Mouse (Mus musculus) embryonic facial prominence, embryonic 15.5 days (tissue): ENCODE data around the gene Rasgrp3. TPM values are rescaled to one million over a fixed set of nuclear protein-coding genes. Genes with fewer than 3 reads are reported as not detected.

ENCODE experiments used
- ATAC-seq: fragments of 200-750 bp; cut with Nextera tagmentation; 2 replicates; pipeline ENCODE4 v1.8.0; 2017; ENCODE audit warnings: low read depth, moderate TSS enrichment; ENCODE audit not compliant: insufficient number of reproducible peaks, low FRiP score, low TSS enrichment
- H3K27ac ChIP-seq: fragments of 300-500 bp; sonication (generic); replicated peaks from 2 replicates; pipeline ENCODE4 v1.5.1; 2015; ENCODE audit warnings: mild to moderate bottlenecking, inconsistent platforms
- H3K27me3 ChIP-seq: fragments of 300-500 bp; sonication (generic); 2 replicates; pipeline ENCODE4 v1.6.1; 2015; ENCODE audit warnings: inconsistent platforms
- H3K36me3 ChIP-seq: fragments of 300-500 bp; sonication (generic); 2 replicates; pipeline ENCODE4 v1.6.1; 2015; ENCODE audit warnings: mild to moderate bottlenecking, inconsistent platforms
- H3K4me1 ChIP-seq: fragments of 300-500 bp; sonication (generic); 2 replicates; pipeline ENCODE4 v1.6.1; 2015; ENCODE audit warnings: inconsistent platforms
- H3K4me2 ChIP-seq: fragments of 300-500 bp; sonication (generic); replicated peaks from 2 replicates; pipeline ENCODE4 v1.6.1; 2015; ENCODE audit warnings: mild to moderate bottlenecking, inconsistent platforms
- H3K4me3 ChIP-seq: fragments of 300-500 bp; sonication (generic); replicated peaks from 2 replicates; pipeline ENCODE4 v1.5.1; 2015; ENCODE audit warnings: mild to moderate bottlenecking, inconsistent platforms
- H3K9ac ChIP-seq: fragments of 300-500 bp; sonication (generic); 2 replicates; pipeline ENCODE4 v1.6.1; 2015; ENCODE audit warnings: inconsistent platforms
- H3K9me3 ChIP-seq: fragments of 300-500 bp; sonication (generic); replicated peaks from 2 replicates; pipeline ENCODE4 v1.6.1; 2016; ENCODE audit warnings: inconsistent platforms
- WGBS: fragments of 180-500 bp; shearing (Covaris S2); methylation state at CpG from one replicate; pipeline ENCODE4 v1.1.7; 2015; 5-methylcytosine and 5-hydroxymethylcytosine counted together
- polyA plus RNA-seq: library from polyadenylated mRNA; unstranded; fragments of >200 nt; fragmentation: Nextera tagmentation; extraction: Ambion mirVana; gene quantifications from 2 replicates; pipeline ENCODE4 v1.2.1, GENCODE M21; 2015

Rasgrp3 gene
- polyA plus RNA-seq, 1 experiment from 2014 or later, result 10.8 TPM

DNA sequence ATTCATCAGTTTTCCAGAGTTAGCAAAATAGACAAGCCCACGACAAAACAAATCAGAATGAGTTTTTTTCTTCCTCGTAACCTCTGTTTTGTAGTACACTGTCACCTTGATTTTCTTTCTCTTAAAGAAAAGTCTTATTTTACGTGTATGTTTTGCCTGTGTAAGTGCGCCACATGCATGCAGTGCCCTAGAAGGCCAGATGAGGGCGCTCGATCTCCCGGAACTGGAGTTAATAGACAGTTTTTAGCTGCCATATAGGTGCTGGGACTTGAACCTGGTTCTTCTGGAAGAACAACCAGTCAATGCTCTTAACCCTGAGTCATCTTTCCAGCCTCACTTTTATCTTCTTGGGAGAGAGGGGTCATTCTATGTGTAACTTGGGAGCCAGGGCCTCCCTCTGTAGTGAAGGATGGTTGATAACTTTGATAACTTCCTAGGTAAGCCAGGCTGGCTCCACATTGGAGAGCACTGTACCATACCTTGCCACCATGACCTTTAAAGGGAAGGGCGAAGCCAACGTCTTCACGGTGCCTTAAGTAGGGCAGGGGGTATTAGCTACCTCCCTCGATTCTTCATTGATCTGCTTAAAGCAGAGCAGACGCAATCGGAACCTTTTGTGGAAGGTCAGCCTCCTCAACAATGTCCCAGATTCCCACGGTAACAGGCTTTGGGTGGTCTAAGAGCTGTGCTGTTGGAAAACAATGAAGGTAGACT lies 93.7 kb downstream of the Rasgrp3 start:
- no peak for ATAC-seq
- no peak overlapping the region for H3K4me3 ChIP-seq
- H3K4me2 ChIP-seq, result no peak overlapping the region
- H3K9ac ChIP-seq, result no peak overlapping the region
- no peaks in the 10 kb centered on the region for H3K9me3 ChIP-seq
- no peaks in the 10 kb centered on the region for H3K4me1 ChIP-seq
- H3K36me3 ChIP-seq, result 0 out of 2 replicates have a peak, but pooled peaks cover 3% of the 10 kb centered on the region
- H3K27ac ChIP-seq, result no peak overlapping the region
- 93% methylated on average over 14 of the region's 14 CpGs for WGBS
- no peaks in the 10 kb centered on the region for H3K27me3 ChIP-seq

DNA sequence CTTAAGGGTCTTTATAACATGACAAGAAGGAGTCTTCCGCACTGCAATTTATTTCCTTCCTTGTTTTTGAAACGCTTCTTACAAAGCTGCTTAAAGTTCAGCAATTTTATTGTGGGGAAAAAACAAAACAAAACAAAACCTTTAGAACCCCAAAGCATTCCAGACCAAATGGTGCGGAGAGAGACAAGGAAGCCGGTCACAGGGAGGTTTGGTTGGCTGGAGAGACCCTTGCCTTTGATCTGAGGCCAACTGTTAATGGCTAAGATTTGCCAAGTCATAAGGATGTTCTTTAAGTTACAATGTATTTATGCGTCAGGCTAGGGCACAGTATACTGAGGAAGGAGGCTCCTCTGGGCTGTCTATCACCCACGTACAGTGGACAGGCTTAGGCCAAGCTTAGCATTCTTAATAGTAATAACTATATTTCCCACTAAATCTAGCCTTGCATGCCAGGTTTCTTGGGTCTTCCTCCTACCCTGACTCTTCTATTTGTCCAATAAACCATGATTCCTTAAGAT lies 96.8 kb downstream of the Rasgrp3 start:
- no peaks in the 10 kb centered on the region for H3K9me3 ChIP-seq
- no peaks in the 10 kb centered on the region for H3K27me3 ChIP-seq
- ATAC-seq, result no peak
- no peak overlapping the region for H3K4me3 ChIP-seq
- H3K4me2 ChIP-seq, result no peak overlapping the region
- WGBS, result 85% methylated on average over 6 of the region's 6 CpGs
- no peak overlapping the region for H3K27ac ChIP-seq
- H3K36me3 ChIP-seq, result peaks cover 11% of the 10 kb centered on the region; the same call in 1 of the 2 replicates
- H3K4me1 ChIP-seq, result no peaks in the 10 kb centered on the region
- H3K9ac ChIP-seq, result no peak overlapping the region

DNA sequence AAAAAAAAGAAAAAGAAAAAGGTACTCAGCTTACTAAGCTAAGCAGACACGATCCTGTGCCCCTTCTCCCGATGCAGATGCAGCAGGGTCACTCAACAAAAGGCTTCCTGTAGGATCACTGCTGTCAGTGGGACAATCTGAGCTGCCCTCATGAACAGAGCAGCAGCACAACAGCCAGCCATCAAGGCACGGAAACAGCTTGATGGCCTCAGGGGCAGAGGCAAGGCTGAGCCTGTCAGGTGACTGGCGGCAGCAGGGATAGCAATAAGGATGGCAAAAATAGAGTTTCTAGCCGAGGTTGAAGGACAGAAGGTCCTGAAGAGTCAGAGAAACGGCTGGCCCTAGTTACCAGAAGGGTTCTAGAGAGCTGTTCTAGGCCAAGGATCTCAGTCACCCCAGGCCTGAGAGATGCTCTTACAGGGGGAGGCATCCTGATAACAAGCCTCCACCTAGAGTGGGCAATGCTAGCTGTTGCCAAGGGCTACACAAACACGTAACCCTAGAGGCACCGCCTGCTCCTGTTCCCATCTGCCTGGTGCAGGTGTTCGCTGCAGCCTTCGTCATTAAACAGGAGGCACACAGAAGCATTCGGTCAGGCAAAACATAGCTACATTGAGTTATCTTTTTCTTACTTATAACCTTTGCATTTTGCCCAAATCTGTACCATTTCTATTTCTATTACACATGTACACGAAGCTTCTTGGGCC lies 98.8 kb downstream of the Rasgrp3 start:
- Histone ChIP-seq H3K9ac (no peak overlapping the region), H3K4me3 (no peak overlapping the region), H3K4me2 (no peak overlapping the region), H3K4me1 (no peaks in the 10 kb centered on the region), H3K27ac (no peak overlapping the region), H3K27me3 (no peaks in the 10 kb centered on the region), H3K36me3 (peaks cover 24% of the 10 kb centered on the region), H3K9me3 (no peaks in the 10 kb centered on the region)
- WGBS, result 50% methylated on average over 12 of the region's 12 CpGs
- ATAC-seq, result no peak

DNA sequence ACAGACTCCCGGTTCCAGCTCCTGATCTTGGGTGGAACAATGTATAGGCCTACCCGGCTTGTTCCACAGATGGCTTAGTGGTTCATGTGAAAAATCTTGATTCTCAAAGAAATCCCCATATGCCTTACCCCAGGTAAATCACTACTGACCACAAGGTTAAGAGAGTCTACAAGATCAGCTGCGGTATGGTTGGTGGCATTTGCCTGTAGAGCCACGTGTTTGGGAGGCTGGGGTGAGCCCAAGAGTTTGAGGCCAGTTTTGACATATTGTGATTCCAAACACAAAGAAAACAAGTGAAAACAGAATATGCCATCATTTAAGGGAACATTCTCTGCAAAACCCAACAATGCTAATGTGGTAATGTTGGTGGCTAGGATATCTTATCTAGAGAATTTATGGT lies 99.9 kb downstream of the Rasgrp3 start:
- H3K4me2 ChIP-seq, result no peak overlapping the region
- 88% methylated on average over 4 of the region's 4 CpGs for WGBS
- no peak overlapping the region for H3K4me3 ChIP-seq
- H3K36me3 ChIP-seq, result peaks cover 24% of the 10 kb centered on the region
- H3K27me3 ChIP-seq, result no peaks in the 10 kb centered on the region
- no peak overlapping the region for H3K9ac ChIP-seq
- H3K27ac ChIP-seq, result no peak overlapping the region
- H3K4me1 ChIP-seq, result no peaks in the 10 kb centered on the region
- H3K9me3 ChIP-seq, result no peaks in the 10 kb centered on the region
- ATAC-seq, result no peak

DNA sequence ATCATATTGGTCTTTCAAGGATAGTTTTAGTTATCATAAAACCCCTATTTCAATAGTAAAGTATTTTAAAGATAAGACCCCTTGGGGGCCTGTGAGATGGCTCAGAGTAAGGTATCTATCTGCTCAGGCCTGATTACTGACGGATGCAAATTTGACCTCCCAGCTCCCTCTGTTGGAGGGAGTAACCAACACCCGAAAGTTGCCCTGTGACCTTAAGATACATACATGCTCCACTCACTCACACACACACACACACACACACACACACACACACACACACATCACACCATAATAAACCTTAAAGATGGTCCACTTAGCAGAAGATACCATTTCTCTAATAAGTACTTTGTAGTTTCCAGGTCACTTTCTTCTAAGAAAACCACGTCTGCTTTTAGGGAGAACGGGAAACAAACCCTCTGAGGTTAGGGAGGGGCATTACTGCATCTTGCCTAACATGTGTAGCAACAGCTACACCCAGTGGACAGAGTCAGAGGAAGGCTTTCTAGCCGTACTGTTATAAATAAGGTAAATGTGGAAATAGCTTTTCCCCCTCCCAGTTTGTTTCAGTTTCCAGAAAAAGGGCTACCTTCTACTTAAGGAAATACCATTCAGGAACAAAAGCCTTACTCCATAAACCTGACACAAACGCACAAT lies 100.8 kb downstream of the Rasgrp3 start:
- no peak overlapping the region for H3K4me2 ChIP-seq
- no peak overlapping the region for H3K4me3 ChIP-seq
- H3K9ac ChIP-seq, result no peak overlapping the region
- H3K4me1 ChIP-seq, result no peaks in the 10 kb centered on the region
- 34% methylated on average over 6 of the region's 6 CpGs for WGBS
- ATAC-seq, result no peak
- H3K27ac ChIP-seq, result no peak overlapping the region
- no peaks in the 10 kb centered on the region for H3K9me3 ChIP-seq
- peaks cover 24% of the 10 kb centered on the region for H3K36me3 ChIP-seq
- H3K27me3 ChIP-seq, result no peaks in the 10 kb centered on the region

DNA sequence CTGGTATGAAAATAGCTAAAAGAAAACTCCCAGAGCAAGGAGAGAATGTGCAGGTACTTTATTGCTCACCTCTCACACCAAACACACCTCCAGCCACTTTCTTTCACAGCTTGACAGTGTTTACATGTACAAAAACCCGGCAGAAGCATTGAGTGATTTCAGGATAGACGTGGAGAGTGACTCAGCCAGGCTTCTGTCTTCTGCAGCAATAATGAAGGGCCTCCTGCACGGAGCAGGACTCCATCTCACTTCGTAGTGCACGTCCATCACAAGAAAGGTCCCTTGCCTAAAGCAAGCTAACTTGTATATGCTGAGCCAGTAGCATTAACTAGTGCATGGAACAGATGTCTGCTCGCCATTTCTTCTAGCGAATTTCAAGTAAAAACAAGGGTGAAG lies 101.4 kb downstream of the Rasgrp3 start:
- no peak overlapping the region for H3K4me3 ChIP-seq
- H3K4me1 ChIP-seq, result no peaks in the 10 kb centered on the region
- H3K27me3 ChIP-seq, result no peaks in the 10 kb centered on the region
- H3K9me3 ChIP-seq, result no peaks in the 10 kb centered on the region
- no peak overlapping the region for H3K9ac ChIP-seq
- no peak for ATAC-seq
- 88% methylated on average over 7 of the region's 7 CpGs for WGBS
- H3K4me2 ChIP-seq, result no peak overlapping the region
- H3K27ac ChIP-seq, result no peak overlapping the region
- H3K36me3 ChIP-seq, result peaks cover 28% of the 10 kb centered on the region

DNA sequence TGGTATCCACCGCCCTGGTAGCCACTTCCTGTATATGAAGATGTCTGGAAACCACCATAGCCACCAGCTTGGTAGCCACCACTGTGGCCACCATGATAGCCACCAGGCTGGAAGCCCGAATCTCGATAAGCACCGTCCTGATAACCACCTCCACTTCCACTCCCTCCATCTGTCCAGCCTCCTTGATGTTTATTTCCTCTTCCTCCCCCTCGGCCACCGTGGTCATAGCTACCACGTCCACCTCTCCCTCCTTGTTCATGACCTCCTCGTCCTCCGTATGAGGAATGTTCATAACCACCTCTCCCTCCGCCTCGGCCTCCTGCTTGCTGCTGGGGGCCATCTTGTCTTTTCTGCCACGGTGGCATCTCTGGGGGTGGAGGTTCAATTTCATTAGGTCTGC lies 102.7 kb downstream of the Rasgrp3 start:
- Histone ChIP-seq H3K4me3 (no peak overlapping the region), H3K4me2 (no peak overlapping the region), H3K9ac (no peak overlapping the region), H3K4me1 (no peaks in the 10 kb centered on the region), H3K27me3 (no peaks in the 10 kb centered on the region), H3K9me3 (no peaks in the 10 kb centered on the region), H3K27ac (no peak overlapping the region), H3K36me3 (peaks cover 32% of the 10 kb centered on the region)
- ATAC-seq, result no peak
- 93% methylated on average over 12 of the region's 12 CpGs for WGBS

DNA sequence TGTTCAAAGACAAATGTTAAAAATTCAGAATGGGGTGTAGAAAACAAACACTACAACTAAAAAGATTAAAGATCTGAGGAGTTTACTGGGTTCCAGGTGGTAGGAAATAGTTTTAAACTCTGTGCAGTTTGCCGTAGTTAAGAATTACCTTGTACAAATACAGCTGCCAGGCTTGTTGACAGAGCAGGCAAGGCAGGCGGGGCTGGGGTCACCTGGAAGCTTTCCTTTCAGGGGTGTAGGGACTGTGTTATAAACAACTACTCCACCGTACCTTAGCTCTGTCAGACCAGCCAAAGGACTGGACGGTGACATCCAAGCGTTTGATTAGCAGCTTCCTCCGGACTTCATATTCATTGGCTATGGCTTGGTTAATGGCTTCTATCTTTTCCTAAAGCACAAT lies 103.4 kb downstream of the Rasgrp3 start:
- H3K36me3 ChIP-seq, result peaks cover 32% of the 10 kb centered on the region

DNA sequence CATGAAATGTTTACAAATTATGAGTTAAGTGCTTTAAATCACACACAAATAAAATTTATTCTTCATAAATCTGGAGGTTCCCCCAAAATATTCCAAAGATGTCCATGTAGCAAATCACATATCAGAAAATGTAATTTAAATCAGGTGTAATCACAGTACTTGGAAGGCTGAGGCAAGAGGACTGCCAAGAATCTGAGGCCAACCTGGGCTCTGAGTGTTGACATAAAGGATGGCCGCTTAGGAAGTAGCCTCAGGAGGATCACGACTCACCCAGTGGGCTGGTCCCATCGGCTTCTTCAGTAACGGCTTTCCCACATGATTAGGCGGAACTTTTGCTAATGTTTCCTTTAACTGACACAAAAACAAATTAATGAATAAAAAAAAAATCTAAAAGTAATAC lies 104.1 kb downstream of the Rasgrp3 start:
- Histone ChIP-seq H3K27me3 (no peaks in the 10 kb centered on the region), H3K4me2 (no peak overlapping the region), H3K9ac (no peak overlapping the region), H3K4me3 (no peak overlapping the region), H3K9me3 (no peaks in the 10 kb centered on the region), H3K36me3 (peaks cover 39% of the 10 kb centered on the region), H3K27ac (no peak overlapping the region), H3K4me1 (no peaks in the 10 kb centered on the region)
- no peak for ATAC-seq
- WGBS, result 74% methylated on average over 5 of the region's 5 CpGs

More for the DNA sequence above, 103.4 kb downstream of the Rasgrp3 start:
- ATAC-seq, result no peak
- H3K4me1 ChIP-seq, result no peaks in the 10 kb centered on the region
- H3K9me3 ChIP-seq, result no peaks in the 10 kb centered on the region
- H3K27ac ChIP-seq, result no peak overlapping the region
- H3K4me2 ChIP-seq, result no peak overlapping the region
- H3K9ac ChIP-seq, result no peak overlapping the region
- no peaks in the 10 kb centered on the region for H3K27me3 ChIP-seq
- 77% methylated on average over 6 of the region's 6 CpGs for WGBS
- H3K4me3 ChIP-seq, result no peak overlapping the region

DNA sequence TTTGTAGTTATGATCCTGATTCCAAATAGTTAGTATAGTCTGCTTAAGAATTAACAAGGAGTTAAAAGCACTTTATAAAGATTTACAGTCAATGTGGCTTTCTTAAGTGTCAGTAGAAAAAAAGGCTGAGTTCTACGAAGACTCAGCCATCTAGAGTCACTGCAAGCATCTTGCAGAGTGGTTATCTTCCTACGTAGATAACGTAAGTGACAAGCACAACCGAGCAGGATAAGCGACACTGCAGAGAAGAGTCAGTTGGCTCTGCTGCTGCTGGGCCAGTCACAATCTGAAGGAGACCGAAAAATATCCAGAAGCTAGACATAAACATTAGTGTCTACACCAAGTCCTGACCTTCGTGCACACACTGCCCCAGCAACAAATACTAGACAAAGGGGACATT lies 107.7 kb downstream of the Rasgrp3 start:
- no peak for ATAC-seq
- H3K36me3 ChIP-seq, result peaks cover 47% of the 10 kb centered on the region
- no peak overlapping the region for H3K27ac ChIP-seq
- H3K4me3 ChIP-seq, result no peak overlapping the region
- no peaks in the 10 kb centered on the region for H3K27me3 ChIP-seq
- no peaks in the 10 kb centered on the region for H3K9me3 ChIP-seq
- no peaks in the 10 kb centered on the region for H3K4me1 ChIP-seq
- no peak overlapping the region for H3K4me2 ChIP-seq
- 92% methylated on average over 7 of the region's 7 CpGs for WGBS
- H3K9ac ChIP-seq, result no peak overlapping the region

DNA sequence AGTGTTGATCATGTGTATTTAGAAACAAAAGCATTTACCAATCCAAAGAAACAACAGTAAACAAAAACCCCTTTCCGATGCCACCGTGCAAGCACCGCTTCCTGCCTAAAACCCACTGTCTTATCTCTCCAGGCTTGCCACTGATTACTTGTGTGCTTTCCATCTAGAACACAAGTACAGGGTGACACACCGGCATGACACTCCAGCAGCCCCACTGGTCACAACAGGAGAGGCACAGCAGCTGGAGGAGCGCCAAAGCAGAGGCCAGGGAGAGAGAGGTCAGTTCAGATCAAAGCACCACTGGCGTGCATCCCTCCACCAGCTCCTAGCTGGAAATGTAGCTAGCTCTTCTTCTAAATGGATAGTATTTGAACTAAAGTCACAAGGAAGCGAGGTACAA lies 108.6 kb downstream of the Rasgrp3 start:
- Histone ChIP-seq H3K4me1 (no peaks in the 10 kb centered on the region), H3K9ac (no peak overlapping the region), H3K4me2 (no peak overlapping the region), H3K4me3 (no peak overlapping the region), H3K9me3 (no peaks in the 10 kb centered on the region), H3K27me3 (no peaks in the 10 kb centered on the region), H3K36me3 (peaks cover 38% of the 10 kb centered on the region), H3K27ac (no peak overlapping the region)
- no peak for ATAC-seq
- 90% methylated on average over 7 of the region's 7 CpGs for WGBS
